Mouse (Mus musculus): ENCODE results near the gene Col1a1. TPM values are rescaled to one million over a fixed set of nuclear protein-coding genes. Genes with fewer than 3 reads are reported as not detected.
A peak's percentile ranks its signal among the peaks of the same experiment; 100 is the strongest.

Gene Col1a1
- polyA plus RNA-seq, 1 experiment from 2014 or later: 311 TPM

GRCm38 (mm10) chr11:94994947-94995772 is 59.1 kb downstream of the Col1a1 start:
- no peaks in the 10 kb centered on the region for H3K27me3 ChIP-seq (ENCODE audit: insufficient read depth, poor library complexity, severe bottlenecking)
- peaks cover 82% of the 10 kb centered on the region for H3K4me1 ChIP-seq
- peak overlapping the region; percentile 94 for H3K4me3 ChIP-seq
- peaks cover 55% of the 10 kb centered on the region for H3K36me3 ChIP-seq
- H3K27ac ChIP-seq: peak overlapping the region; percentile 96
- no peaks in the 10 kb centered on the region for H3K9me3 ChIP-seq
- DNase-seq (ENCODE audit: low spot score): no peak
- 86% methylated on average over 11 of the region's 11 CpGs for WGBS

GRCm38 (mm10) chr11:94996101-94996500 is 60.1 kb downstream of the Col1a1 start:
- Histone ChIP-seq H3K27me3 (ENCODE audit: insufficient read depth, poor library complexity, severe bottlenecking) (no peaks in the 10 kb centered on the region), H3K9me3 (no peaks in the 10 kb centered on the region), H3K4me3 (0 out of 2 replicates have a peak overlapping the region, but pooled peaks have one; percentile 10), H3K4me1 (peaks cover 83% of the 10 kb centered on the region), H3K36me3 (peaks cover 64% of the 10 kb centered on the region), H3K27ac (peak overlapping the region; percentile 96)
- WGBS: 85% methylated on average over 8 of the region's 8 CpGs
- DNase-seq (ENCODE audit: low spot score): no peak

DNA sequence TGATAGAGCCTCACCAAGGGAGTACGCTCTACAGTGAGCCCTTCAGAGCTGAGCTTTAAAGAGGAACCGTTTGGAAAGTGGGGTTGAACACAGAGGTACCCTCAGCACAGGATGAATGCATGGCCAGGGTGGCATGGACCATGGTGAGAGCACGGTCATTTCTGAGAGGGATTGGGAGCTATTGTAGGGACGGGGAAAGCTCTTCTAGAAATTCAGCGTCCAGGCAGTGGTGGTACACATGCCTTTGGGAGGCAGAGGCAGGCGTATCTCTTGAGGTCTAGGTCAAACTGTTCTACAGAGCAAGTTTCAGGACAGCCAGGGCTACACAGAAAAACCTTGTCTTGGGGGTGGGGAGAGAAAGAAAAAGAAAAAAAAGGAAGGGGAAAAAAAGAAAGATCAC is 61.0 kb downstream of the Col1a1 start:
- H3K27ac ChIP-seq: peak overlapping the region; percentile 96; the same call in 1 of the 2 replicates
- no peak for DNase-seq (ENCODE audit: low spot score)
- no peaks in the 10 kb centered on the region for H3K27me3 ChIP-seq (ENCODE audit: insufficient read depth, poor library complexity, severe bottlenecking)
- peaks cover 72% of the 10 kb centered on the region for H3K36me3 ChIP-seq
- no peaks in the 10 kb centered on the region for H3K9me3 ChIP-seq
- peaks cover 86% of the 10 kb centered on the region for H3K4me1 ChIP-seq
- no peak overlapping the region for H3K4me3 ChIP-seq
- 90% methylated on average over 6 of the region's 6 CpGs for WGBS

- Histone ChIP-seq H3K4me1 (peaks cover 80% of the 10 kb centered on the region), H3K27ac (peak overlapping the region; percentile 96), H3K27me3 (ENCODE audit: insufficient read depth, poor library complexity, severe bottlenecking) (no peaks in the 10 kb centered on the region), H3K4me3 (peak overlapping the region; percentile 22; the same call in 1 of the 2 replicates), H3K9me3 (no peaks in the 10 kb centered on the region), H3K36me3 (peaks cover 79% of the 10 kb centered on the region)
- DNase-seq (ENCODE audit: low spot score): peak; percentile 93
- WGBS: 54% methylated on average over 5 of the region's 5 CpGs
These were observed 61.6 kb downstream of the Col1a1 start for GRCm38 (mm10) chr11:94997596-94997995.

- DNase-seq (ENCODE audit: low spot score): no peak
- Histone ChIP-seq H3K36me3 (peaks cover 83% of the 10 kb centered on the region), H3K27me3 (ENCODE audit: insufficient read depth, poor library complexity, severe bottlenecking) (no peaks in the 10 kb centered on the region), H3K4me1 (peaks cover 80% of the 10 kb centered on the region), H3K4me3 (peak overlapping the region; percentile 22; the same call in 1 of the 2 replicates), H3K27ac (peak overlapping the region; percentile 96), H3K9me3 (no peaks in the 10 kb centered on the region)
- 80% methylated on average over 16 of the region's 16 CpGs for WGBS
These were observed 62.1 kb downstream of the Col1a1 start for GRCm38 (mm10) chr11:94998041-94998531.

DNA sequence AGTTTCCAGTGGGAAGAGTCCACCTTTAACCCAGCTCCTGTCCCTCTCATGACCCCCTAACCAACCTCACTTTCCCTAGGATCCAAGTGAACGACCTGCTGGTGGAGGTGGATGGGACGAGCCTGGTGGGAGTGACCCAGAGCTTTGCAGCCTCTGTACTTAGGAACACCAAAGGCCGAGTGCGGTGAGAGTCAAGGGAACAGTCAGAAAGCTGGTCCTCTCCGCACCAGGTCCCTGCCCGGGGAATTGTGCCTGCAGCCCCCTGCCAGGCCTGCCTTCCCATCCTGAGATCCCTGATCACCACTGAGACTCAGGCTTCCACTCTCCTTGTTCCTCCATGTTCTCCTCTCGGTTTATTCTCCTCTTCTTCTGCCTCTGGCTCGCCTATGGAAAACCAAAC is 64.1 kb downstream of the Col1a1 start:
- peak overlapping the region; percentile 2; the same call in 1 of the 2 replicates for H3K4me3 ChIP-seq
- H3K9me3 ChIP-seq: no peaks in the 10 kb centered on the region
- H3K4me1 ChIP-seq: peaks cover 80% of the 10 kb centered on the region
- WGBS: 60% methylated on average over 8 of the region's 8 CpGs
- H3K27me3 ChIP-seq (ENCODE audit: insufficient read depth, poor library complexity, severe bottlenecking): no peaks in the 10 kb centered on the region
- H3K36me3 ChIP-seq: peaks cover 94% of the 10 kb centered on the region
- peak overlapping the region; percentile 67 for H3K27ac ChIP-seq
- no peak for DNase-seq (ENCODE audit: low spot score)

- no peak for DNase-seq (ENCODE audit: low spot score)
- peak overlapping the region; percentile 2; the same call in 1 of the 2 replicates for H3K4me3 ChIP-seq
- 33% methylated on average over 4 of the region's 4 CpGs for WGBS
- peaks cover 96% of the 10 kb centered on the region for H3K36me3 ChIP-seq
- H3K4me1 ChIP-seq: peaks cover 81% of the 10 kb centered on the region
- peak overlapping the region; percentile 67 for H3K27ac ChIP-seq
- no peaks in the 10 kb centered on the region for H3K27me3 ChIP-seq (ENCODE audit: insufficient read depth, poor library complexity, severe bottlenecking)
- no peaks in the 10 kb centered on the region for H3K9me3 ChIP-seq
These were observed 64.5 kb downstream of the Col1a1 start for GRCm38 (mm10) chr11:95000548-95000947.

DNA sequence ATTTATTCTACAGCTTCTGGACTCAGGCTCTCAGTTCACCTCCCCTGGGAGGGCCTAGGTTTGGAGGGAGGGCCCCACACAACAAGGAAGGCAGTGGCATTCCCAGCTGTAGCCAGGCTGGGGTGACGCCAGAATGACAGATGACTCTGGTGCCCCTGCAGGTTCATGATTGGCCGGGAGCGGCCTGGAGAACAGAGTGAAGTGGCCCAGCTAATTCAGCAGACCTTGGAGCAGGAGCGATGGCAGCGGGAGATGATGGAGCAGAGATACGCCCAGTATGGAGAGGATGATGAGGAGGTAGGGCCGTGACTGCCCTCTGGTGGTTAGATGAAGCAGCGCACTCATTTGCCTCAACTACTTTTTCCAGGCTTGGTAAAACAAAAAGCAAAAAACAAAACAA is 65.0 kb downstream of the Col1a1 start:
- Histone ChIP-seq H3K4me1 (peaks cover 81% of the 10 kb centered on the region), H3K27ac (peak overlapping the region; percentile 67), H3K27me3 (ENCODE audit: insufficient read depth, poor library complexity, severe bottlenecking) (no peaks in the 10 kb centered on the region), H3K4me3 (no peak overlapping the region), H3K36me3 (peaks cover 96% of the 10 kb centered on the region), H3K9me3 (no peaks in the 10 kb centered on the region)
- 3% methylated on average over 8 of the region's 8 CpGs for WGBS
- DNase-seq (ENCODE audit: low spot score): peak; percentile 87

- WGBS: 88% methylated on average over 21 of the region's 21 CpGs
- Histone ChIP-seq H3K4me1 (peaks cover 81% of the 10 kb centered on the region), H3K4me3 (no peak overlapping the region), H3K27me3 (ENCODE audit: insufficient read depth, poor library complexity, severe bottlenecking) (no peaks in the 10 kb centered on the region), H3K9me3 (no peaks in the 10 kb centered on the region), H3K36me3 (peaks cover 89% of the 10 kb centered on the region), H3K27ac (peak overlapping the region; percentile 66; the same call in 1 of the 2 replicates)
- DNase-seq (ENCODE audit: low spot score): no peak
These were observed 65.7 kb downstream of the Col1a1 start for GRCm38 (mm10) chr11:95001584-95002347.

Other genes starting within 250 kb of the Col1a1 start
- not detected in 2 replicates for gene Gm11541, start 231.7 kb upstream of the Col1a1 start, polyA plus RNA-seq (2016; fragmentation: Nextera tagmentation; extraction: Ambion mirVana)
- 0.16 TPM in 1 of 2 replicates, not detected in the other for gene Cdc34b, start 194.4 kb upstream of the Col1a1 start, polyA plus RNA-seq (2016; fragmentation: Nextera tagmentation; extraction: Ambion mirVana)
- not detected in 2 replicates for gene Tmem92, start 153.5 kb upstream of the Col1a1 start, polyA plus RNA-seq (2016; fragmentation: Nextera tagmentation; extraction: Ambion mirVana)
- gene Hils1, start 31.4 kb downstream of the Col1a1 start, polyA plus RNA-seq (2016; fragmentation: Nextera tagmentation; extraction: Ambion mirVana): 0.22 TPM in 1 of 2 replicates, not detected in the other
- 12.5 and 25.8 TPM in 2 replicates for gene Sgca, start 40.1 kb downstream of the Col1a1 start, polyA plus RNA-seq (2016; fragmentation: Nextera tagmentation; extraction: Ambion mirVana)
- gene Ppp1r9b, start 54.8 kb downstream of the Col1a1 start, polyA plus RNA-seq (2016; fragmentation: Nextera tagmentation; extraction: Ambion mirVana): 8.5 and 12.5 TPM in 2 replicates
- gene Samd14, start 73.7 kb downstream of the Col1a1 start, polyA plus RNA-seq (2016; fragmentation: Nextera tagmentation; extraction: Ambion mirVana): 15.1 and 18.8 TPM in 2 replicates
- gene Pdk2, start 105.1 kb downstream of the Col1a1 start, polyA plus RNA-seq (2016; fragmentation: Nextera tagmentation; extraction: Ambion mirVana): 27.4 and 41.1 TPM in 2 replicates
- 11.5 and 13.8 TPM in 2 replicates for gene Itga3, start 140.6 kb downstream of the Col1a1 start, polyA plus RNA-seq (2016; fragmentation: Nextera tagmentation; extraction: Ambion mirVana)
- gene Dlx3, start 183.9 kb downstream of the Col1a1 start, polyA plus RNA-seq (2016; fragmentation: Nextera tagmentation; extraction: Ambion mirVana): 3.2 and 5.9 TPM in 2 replicates
- 0.43 and 1.2 TPM in 2 replicates for gene Dlx4, start 210.0 kb downstream of the Col1a1 start, polyA plus RNA-seq (2016; fragmentation: Nextera tagmentation; extraction: Ambion mirVana)

Data from heart, embryonic 10.5 days (tissue).